Mouse (Mus musculus) megakaryocyte, embryonic 14.5 days (primary cell): ENCODE results near the gene Sub1.

ENCODE experiments used
- FLI1 ChIP-seq: IDR thresholded peaks from 2 replicates; pipeline ENCODE4 v1.6.1; 2012; ENCODE audit warnings: low read length, inconsistent platforms, mixed read lengths
- GATA1 ChIP-seq: IDR thresholded peaks from 3 replicates; pipeline ENCODE4 v1.6.1; 2012; ENCODE audit warnings: mixed read lengths, low read length, inconsistent platforms, borderline replicate concordance

DNA sequence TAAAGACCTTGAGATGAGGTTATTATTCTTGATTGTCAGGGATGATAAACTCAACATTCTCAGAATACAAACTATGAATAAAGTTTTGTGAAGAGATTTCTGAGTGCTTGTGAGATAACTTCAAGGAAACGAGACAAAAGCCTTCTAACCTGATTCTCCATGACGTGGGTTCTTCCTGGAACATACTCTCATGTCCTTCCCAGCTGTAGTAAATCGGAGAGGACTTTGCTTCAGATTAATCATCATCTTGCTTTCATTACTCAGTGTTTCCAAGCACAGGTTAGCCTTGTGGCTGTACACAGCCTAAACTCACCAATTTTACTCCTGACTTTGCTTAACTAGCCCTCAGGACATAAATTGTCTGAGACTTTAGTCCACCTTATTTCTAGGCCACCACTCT is 44.6 kb downstream of the Sub1 start:
- no peak for TF ChIP-seq GATA1
- no peak for TF ChIP-seq FLI1
